Mouse (Mus musculus) adrenal gland, adult 2 months (tissue): ENCODE data around the gene Thtpa. TPM values are rescaled to one million over a fixed set of nuclear protein-coding genes. Genes with fewer than 3 reads are reported as not detected.

Experiments used
- DNase-seq: peaks from one replicate; pipeline ENCODE4 v3.0.0; 2021
- polyA plus RNA-seq: library from polyadenylated mRNA; depleted of rRNA; stranded (reverse); fragments of >200 nt; gene quantifications from 2 replicates; pipeline ENCODE4 v1.2.3, GENCODE M21; 2012; rRNA removed
- total RNA-seq, 2 experiments: library from RNA; stranded (reverse); gene quantifications; 2 replicates each; pipeline ENCODE4 v1.2.3; 2021

Gene Thtpa
- total and polyA plus RNA-seq, 3 experiments: 6.7 to 21.6 (median 11.6) TPM

GRCm38 (mm10) chr14:55146324-55146723 is 51.7 kb downstream of the Thtpa start:
- no peak for DNase-seq

GRCm38 (mm10) chr14:55146829-55147401 is 52.3 kb downstream of the Thtpa start:
- DNase-seq: peak; percentile 61

DNA sequence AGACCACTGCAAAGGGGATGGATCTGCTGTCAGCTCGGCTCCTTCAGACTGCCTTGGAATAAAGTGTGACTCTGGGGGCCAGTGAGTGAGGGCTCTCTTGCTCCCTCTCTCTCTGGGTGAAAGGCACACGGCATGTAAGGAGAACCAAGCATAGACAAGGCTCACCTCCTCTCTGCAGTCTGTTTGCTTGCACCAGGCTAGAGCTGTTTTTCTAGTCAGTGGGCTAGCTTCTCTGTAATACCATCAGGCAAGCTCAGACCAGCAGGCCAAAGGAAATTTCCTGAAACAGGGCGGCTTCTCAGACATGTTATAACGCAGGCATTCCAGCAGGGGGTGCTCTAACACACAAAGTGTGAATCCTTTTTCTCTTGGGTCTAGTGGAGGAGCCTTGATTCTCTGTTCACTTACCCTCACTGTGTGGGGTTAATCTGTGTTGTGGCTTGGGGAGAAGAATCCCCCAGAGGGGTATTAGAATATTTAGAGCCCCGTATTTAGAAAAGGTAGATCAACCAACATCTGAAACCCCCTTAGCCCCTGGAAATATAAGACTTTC is 53.9 kb downstream of the Thtpa start:
- peak; percentile 57 for DNase-seq

Other genes starting within 250 kb of the Thtpa start
- gene Homez, start 223.8 kb upstream of the Thtpa start, total RNA-seq: 10 to 100 TPM; 12.1 to 18.8 TPM
- 3.5 and 4.1 TPM in 2 replicates for gene Homez, start 223.8 kb upstream of the Thtpa start, polyA plus RNA-seq
- gene Ppp1r3e, start 217.2 kb upstream of the Thtpa start, total RNA-seq: 10 to 100 TPM; 13.0 to 19.6 TPM
- 41.8 and 45.9 TPM in 2 replicates for gene Ppp1r3e, start 217.2 kb upstream of the Thtpa start, polyA plus RNA-seq
- 10 to 100 TPM; 42.6 to 57.7 TPM for gene Bcl2l2, start 211.4 kb upstream of the Thtpa start, total RNA-seq
- gene Bcl2l2, start 211.4 kb upstream of the Thtpa start, polyA plus RNA-seq: 43.3 and 45.1 TPM in 2 replicates
- 1 to 10 TPM in 1 of 2 experiments, not detected in 1; 7.1 TPM for gene Gm20521, start 211.3 kb upstream of the Thtpa start, total RNA-seq
- gene Gm20521, start 211.3 kb upstream of the Thtpa start, polyA plus RNA-seq: 37.6 and 42.4 TPM in 2 replicates
- 100 to 1,000 TPM; 167 to 196 TPM for gene Pabpn1, start 202.3 kb upstream of the Thtpa start, total RNA-seq
- 69.3 and 80.4 TPM in 2 replicates for gene Pabpn1, start 202.3 kb upstream of the Thtpa start, polyA plus RNA-seq
- gene Slc22a17, start 181.7 kb upstream of the Thtpa start, total RNA-seq: 10 to 100 TPM; 24.9 to 45.1 TPM
- 191 and 246 TPM in 2 replicates for gene Slc22a17, start 181.7 kb upstream of the Thtpa start, polyA plus RNA-seq
- 1 to 10 TPM; 1.9 to 4.9 TPM for gene Efs, start 168.7 kb upstream of the Thtpa start, total RNA-seq
- 7.7 and 11.4 TPM in 2 replicates for gene Efs, start 168.7 kb upstream of the Thtpa start, polyA plus RNA-seq
- not detected for gene Il25, start 162.1 kb upstream of the Thtpa start, total RNA-seq
- gene Il25, start 162.1 kb upstream of the Thtpa start, polyA plus RNA-seq: 0.12 and 0.17 TPM in 2 replicates
- under 1 TPM in 1 of 2 experiments, not detected in 1; 0.78 TPM for gene Cmtm5, start 158.5 kb upstream of the Thtpa start, total RNA-seq
- 1.9 and 2.9 TPM in 2 replicates for gene Cmtm5, start 158.5 kb upstream of the Thtpa start, polyA plus RNA-seq
- gene Myh6, start 127.9 kb upstream of the Thtpa start, total RNA-seq: not detected
- gene Myh6, start 127.9 kb upstream of the Thtpa start, polyA plus RNA-seq: not detected in 2 replicates
- gene Gm17428, start 117.9 kb upstream of the Thtpa start, total RNA-seq: not detected
- gene Gm17428, start 117.9 kb upstream of the Thtpa start, polyA plus RNA-seq: not detected in 2 replicates
- gene Myh7, start 100.2 kb upstream of the Thtpa start, total RNA-seq: not detected
- not detected in 2 replicates for gene Myh7, start 100.2 kb upstream of the Thtpa start, polyA plus RNA-seq
- gene Ngdn, start 79.3 kb upstream of the Thtpa start, total RNA-seq: 10 to 100 TPM; 36.0 TPM
- 2.7 and 2.9 TPM in 2 replicates for gene Ngdn, start 79.3 kb upstream of the Thtpa start, polyA plus RNA-seq
- 1 to 10 TPM; 6.3 to 7.3 TPM for gene Zfhx2, start 2.5 kb upstream of the Thtpa start, total RNA-seq
- gene Zfhx2, start 2.5 kb upstream of the Thtpa start, polyA plus RNA-seq: 3.0 and 4.2 TPM in 2 replicates
- 10 to 100 TPM; 21.9 to 24.8 TPM for gene Ap1g2, start 11.8 kb downstream of the Thtpa start, total RNA-seq
- 27.3 and 30.3 TPM in 2 replicates for gene Ap1g2, start 11.8 kb downstream of the Thtpa start, polyA plus RNA-seq
- gene Jph4, start 22.2 kb downstream of the Thtpa start, total RNA-seq: 1 to 10 TPM; 2.5 to 3.0 TPM
- 4.0 and 6.8 TPM in 2 replicates for gene Jph4, start 22.2 kb downstream of the Thtpa start, polyA plus RNA-seq
- gene Dhrs2, start 127.2 kb downstream of the Thtpa start, total RNA-seq: not detected
- not detected in 2 replicates for gene Dhrs2, start 127.2 kb downstream of the Thtpa start, polyA plus RNA-seq